In genomic region chr11:62789617-62789936, GRCm38 (mm10) we compare ENCODE assay signal across 9 mouse cellular contexts. TPM values are rescaled to one million over a fixed set of nuclear protein-coding genes. Genes with fewer than 3 reads are reported as not detected.
DNase-seq lines count a peak whose midpoint lies in the region; ATAC-seq and TF ChIP-seq lines count a peak whose summit lies in the region.
"Had no signal": no experiment of that assay in that cellular context is flagged by ENCODE, and none has a peak within 500 bp of the region (broad histone marks: within the 10 kb centered on the region; RNA-seq: fewer than 3 reads in every experiment).

No protein-coding gene starts in this region.

- DNase-seq in heart, postnatal 0 days (ENCODE audit: low spot score): no peak
- no peak for DNase-seq in heart, adult 11 months
- peak; percentile 4 for DNase-seq in brain, embryonic 18.5 days (ENCODE audit: low read depth, low spot score)
- no peak for DNase-seq in midbrain, embryonic 11.5 days (ENCODE audit: low spot score, missing footprints)
- DNase-seq in thymus, postnatal 4 days: no peak
- DNase-seq in lung, postnatal 36 days: no peak

- H3K4me2 ChIP-seq in heart, postnatal 0 days (ENCODE audit: low read depth, low read length): peak overlapping the region; percentile 87
- peak overlapping the region; percentile 60 for H3K4me2 ChIP-seq in hindbrain, embryonic 12.5 days (replicated peaks)
- H3K4me2 ChIP-seq in midbrain, embryonic 11.5 days: peak overlapping the region; percentile 77

- no peak for TF ChIP-seq CTCF in heart, postnatal 0 days (IDR thresholded peaks at IDR 0.05; ENCODE audit: low read depth)

- no peaks in the 10 kb centered on the region for H3K27me3 ChIP-seq in heart, postnatal 0 days (ENCODE audit: control insufficient read depth, insufficient read depth, low read length)
- H3K27me3 ChIP-seq in hindbrain, embryonic 12.5 days: no peaks in the 10 kb centered on the region
- no peaks in the 10 kb centered on the region for H3K27me3 ChIP-seq in midbrain, embryonic 11.5 days (ENCODE audit: control insufficient read depth, insufficient read depth, low read length)

- no peak overlapping the region for H3K27ac ChIP-seq in heart, postnatal 0 days (ENCODE audit: low read depth)
- H3K27ac ChIP-seq in hindbrain, embryonic 12.5 days: peak overlapping the region; percentile 55; the same call in 1 of the 2 replicates
- H3K27ac ChIP-seq in midbrain, embryonic 11.5 days (ENCODE audit: low read depth, low read length): no peak overlapping the region

- H3K9ac ChIP-seq in heart, postnatal 0 days (replicated peaks; ENCODE audit: low read depth, low read length): no peak overlapping the region
- H3K9ac ChIP-seq in hindbrain, embryonic 12.5 days: peak overlapping the region; percentile 83
- peak overlapping the region; percentile 92 for H3K9ac ChIP-seq in midbrain, embryonic 11.5 days (ENCODE audit: low read length)

- no peaks in the 10 kb centered on the region for H3K36me3 ChIP-seq in heart, postnatal 0 days (replicated peaks; ENCODE audit: control insufficient read depth, insufficient read depth, low read length)
- H3K36me3 ChIP-seq in hindbrain, embryonic 12.5 days: peaks cover 19% of the 10 kb centered on the region
- H3K36me3 ChIP-seq in midbrain, embryonic 11.5 days (ENCODE audit: control insufficient read depth, insufficient read depth, low read length): peaks cover 10% of the 10 kb centered on the region; the same call in 1 of the 2 replicates

- peak overlapping the region; percentile 57 for H3K4me3 ChIP-seq in heart, postnatal 0 days (ENCODE audit: low read depth, low read length)
- peak overlapping the region; percentile 59 for H3K4me3 ChIP-seq in hindbrain, embryonic 12.5 days
- peak overlapping the region; percentile 67 for H3K4me3 ChIP-seq in midbrain, embryonic 11.5 days (ENCODE audit: low read depth, low read length)

- H3K4me1 ChIP-seq in heart, postnatal 0 days (ENCODE audit: control insufficient read depth, insufficient read depth): peaks cover 14% of the 10 kb centered on the region
- peaks cover 7% of the 10 kb centered on the region for H3K4me1 ChIP-seq in hindbrain, embryonic 12.5 days
- H3K4me1 ChIP-seq in midbrain, embryonic 11.5 days (ENCODE audit: control insufficient read depth, insufficient read depth, low read length): peaks cover 4% of the 10 kb centered on the region

- ATAC-seq in heart, postnatal 0 days (ENCODE audit: insufficient read depth, low read depth): no peak
- ATAC-seq in hindbrain, embryonic 12.5 days (ENCODE audit: low FRiP score): no peak; the same call in 1 of the 2 replicates
- no peak; the same call in 1 of the 2 replicates for ATAC-seq in midbrain, embryonic 11.5 days (ENCODE audit: low FRiP score)
- no peak for ATAC-seq in monocyte, adult 5-6 weeks (replicated peaks; ENCODE audit: insufficient number of reproducible peaks, low FRiP score, low TSS enrichment, poor library complexity, severe bottlenecking)

- H3K9me3 ChIP-seq in heart, postnatal 0 days (replicated peaks; ENCODE audit: control insufficient read depth, low read length): no peaks in the 10 kb centered on the region
- peaks cover 2% of the 10 kb centered on the region; the same call in 1 of the 2 replicates for H3K9me3 ChIP-seq in hindbrain, embryonic 12.5 days (replicated peaks)
- H3K9me3 ChIP-seq in midbrain, embryonic 11.5 days (ENCODE audit: control insufficient read depth, low read length): no peaks in the 10 kb centered on the region

- WGBS in heart, postnatal 0 days: 54% methylated on average over 3 of the region's 3 CpGs
- WGBS in hindbrain, embryonic 12.5 days: 58% methylated on average over 3 of the region's 3 CpGs
- WGBS in midbrain, embryonic 11.5 days: 58% methylated on average over 3 of the region's 3 CpGs

- TF ChIP-seq EP300 in heart, postnatal 0 days (IDR thresholded peaks at IDR 0.05; ENCODE audit: low read depth): no peak

RNA-seq across cellular contexts. Expression of gene Zfp286, which starts 0.3 kb away (rescaled TPM):
- 2.0 and 3.5 TPM in 2 replicates for total RNA-seq in heart, postnatal 0 days (2014; rRNA removed; ENCODE audit: low replicate concordance)
- 3.3 and 3.5 TPM in 2 replicates for polyA plus RNA-seq in heart, postnatal 0 days (2015; fragmentation: Nextera tagmentation; extraction: Ambion mirVana)
- polyA plus RNA-seq in hindbrain, embryonic 12.5 days (2016; fragmentation: Nextera tagmentation; extraction: Ambion mirVana): 31.2 and 31.9 TPM in 2 replicates
- polyA plus RNA-seq in midbrain, embryonic 11.5 days (2014; fragmentation: Nextera tagmentation; extraction: Ambion mirVana): 28.4 and 32.0 TPM in 2 replicates
- 3.0 TPM in 1 of 3 replicates, not detected in the others for total RNA-seq in monocyte, adult 5-6 weeks (2017)

RNA-seq across cellular contexts. Expression of gene Trim16, which starts 30.5 kb away (rescaled TPM):
- 2.9 and 4.5 TPM in 2 replicates for total RNA-seq in heart, postnatal 0 days (2014; rRNA removed; ENCODE audit: low replicate concordance)
- 3.0 and 4.0 TPM in 2 replicates for polyA plus RNA-seq in heart, postnatal 0 days (2015; fragmentation: Nextera tagmentation; extraction: Ambion mirVana)
- polyA plus RNA-seq in hindbrain, embryonic 12.5 days (2016; fragmentation: Nextera tagmentation; extraction: Ambion mirVana): 8.0 and 9.4 TPM in 2 replicates
- polyA plus RNA-seq in midbrain, embryonic 11.5 days (2014; fragmentation: Nextera tagmentation; extraction: Ambion mirVana): 3.9 and 4.4 TPM in 2 replicates
- 5.9 to 8.1 TPM (median 7.3 TPM) in 3 replicates for total RNA-seq in monocyte, adult 5-6 weeks (2017)

RNA-seq across cellular contexts. Expression of gene Gm10428, which starts 36.7 kb away (rescaled TPM):
- total RNA-seq in heart, postnatal 0 days (2014; rRNA removed; ENCODE audit: low replicate concordance): not detected in 2 replicates
- not detected in 2 replicates for polyA plus RNA-seq in heart, postnatal 0 days (2015; fragmentation: Nextera tagmentation; extraction: Ambion mirVana)
- not detected in 2 replicates for polyA plus RNA-seq in hindbrain, embryonic 12.5 days (2016; fragmentation: Nextera tagmentation; extraction: Ambion mirVana)
- polyA plus RNA-seq in midbrain, embryonic 11.5 days (2014; fragmentation: Nextera tagmentation; extraction: Ambion mirVana): not detected in 2 replicates
- not detected in 3 replicates for total RNA-seq in monocyte, adult 5-6 weeks (2017)
- total RNA-seq: left cerebral cortex, postnatal 36 days had no signal

RNA-seq across cellular contexts. Expression of gene Fbxw10, which starts 57.3 kb away (rescaled TPM):
- total RNA-seq in heart, postnatal 0 days (2014; rRNA removed; ENCODE audit: low replicate concordance): 0.15 TPM in 1 of 2 replicates, not detected in the other
- polyA plus RNA-seq in heart, postnatal 0 days (2015; fragmentation: Nextera tagmentation; extraction: Ambion mirVana): 0.26 and 0.32 TPM in 2 replicates
- 0.25 and 0.40 TPM in 2 replicates for polyA plus RNA-seq in hindbrain, embryonic 12.5 days (2016; fragmentation: Nextera tagmentation; extraction: Ambion mirVana)
- 0.45 and 0.63 TPM in 2 replicates for polyA plus RNA-seq in midbrain, embryonic 11.5 days (2014; fragmentation: Nextera tagmentation; extraction: Ambion mirVana)
- 0.75 to 2.6 TPM (median 2.5 TPM) in 3 replicates for total RNA-seq in monocyte, adult 5-6 weeks (2017)

RNA-seq across cellular contexts. Expression of gene Zfp287, which starts 57.9 kb away (rescaled TPM):
- 1.9 and 3.2 TPM in 2 replicates for total RNA-seq in heart, postnatal 0 days (2014; rRNA removed; ENCODE audit: low replicate concordance)
- polyA plus RNA-seq in heart, postnatal 0 days (2015; fragmentation: Nextera tagmentation; extraction: Ambion mirVana): 2.2 and 2.3 TPM in 2 replicates
- polyA plus RNA-seq in hindbrain, embryonic 12.5 days (2016; fragmentation: Nextera tagmentation; extraction: Ambion mirVana): 20.8 and 21.1 TPM in 2 replicates
- polyA plus RNA-seq in midbrain, embryonic 11.5 days (2014; fragmentation: Nextera tagmentation; extraction: Ambion mirVana): 12.4 and 14.9 TPM in 2 replicates
- total RNA-seq in monocyte, adult 5-6 weeks (2017): 4.4 to 15.7 TPM (median 5.0 TPM) in 3 replicates
